19 mouse cellular contexts compared by ENCODE assay signal in the genomic region with DNA sequence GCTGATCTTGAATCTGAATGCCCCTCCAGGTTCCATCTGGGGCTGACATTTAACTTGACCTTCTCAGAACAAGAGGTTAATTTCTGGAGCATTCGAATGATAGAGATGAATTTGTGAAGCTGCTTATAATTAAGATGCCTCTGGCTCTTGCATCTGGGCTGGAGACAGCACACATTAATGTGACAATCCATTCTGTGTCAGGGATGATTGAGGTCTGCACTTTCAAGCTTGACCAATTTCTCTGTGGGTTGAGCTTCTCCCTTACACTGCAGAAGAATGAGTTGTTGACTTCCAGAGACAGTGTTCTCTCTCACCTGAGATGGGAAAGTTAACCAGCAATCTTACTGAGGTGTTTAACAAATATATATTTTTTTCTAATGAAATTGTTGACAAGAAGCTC.
DNase-seq lines count a peak whose midpoint lies in the region; ATAC-seq and TF ChIP-seq lines count a peak whose summit lies in the region.
"Had no signal": no experiment of that assay in that cellular context is flagged by ENCODE, and none has a peak within 500 bp of the region (broad histone marks: within the 10 kb centered on the region; RNA-seq: fewer than 3 reads in every experiment).

No protein-coding gene starts in this region.

- no peak overlapping the region for H3K4me3 ChIP-seq in kidney, embryonic 14.5 days (ENCODE audit: low read length)
- no peak overlapping the region for H3K4me3 ChIP-seq in neural tube, embryonic 12.5 days
- H3K4me3 ChIP-seq: embryonic facial prominence, embryonic 10.5 days; embryonic facial prominence, embryonic 12.5 days; forebrain, embryonic 13.5 days; forebrain, embryonic 15.5 days had no signal

- TF ChIP-seq CTCF in brain, embryonic 14.5 days (IDR thresholded peaks at IDR 0.05; ENCODE audit: borderline replicate concordance, extremely low read depth, insufficient read depth, insufficient read length), result no peak

- no peak overlapping the region for H3K4me2 ChIP-seq in kidney, embryonic 14.5 days (replicated peaks; ENCODE audit: low read depth, low read length)
- H3K4me2 ChIP-seq in neural tube, embryonic 12.5 days (replicated peaks), result no peak overlapping the region
- H3K4me2 ChIP-seq: embryonic facial prominence, embryonic 12.5 days; forebrain, embryonic 13.5 days; forebrain, embryonic 15.5 days had no signal

- H3K9ac ChIP-seq in kidney, embryonic 14.5 days (ENCODE audit: low read depth, low read length), result no peak overlapping the region
- no peak overlapping the region for H3K9ac ChIP-seq in neural tube, embryonic 12.5 days
- H3K9ac ChIP-seq: embryonic facial prominence, embryonic 12.5 days; forebrain, embryonic 13.5 days; forebrain, embryonic 15.5 days had no signal

- peak; percentile 66; the same call in 1 of the 2 replicates for ATAC-seq in kidney, embryonic 14.5 days (ENCODE audit: low FRiP score, low TSS enrichment)
- ATAC-seq in neural tube, embryonic 12.5 days (ENCODE audit: low FRiP score, low read depth), result 0 out of 2 replicates have a peak, but pooled peaks have one; percentile 37
- ATAC-seq in frontal cortex, adult (ENCODE audit: low TSS enrichment), result no peak
- ATAC-seq: forebrain, embryonic 13.5 days; forebrain, embryonic 15.5 days had no signal

- H3K36me3 ChIP-seq in kidney, embryonic 14.5 days (ENCODE audit: control insufficient read depth, insufficient read depth, low read length), result no peaks in the 10 kb centered on the region
- H3K36me3 ChIP-seq in neural tube, embryonic 12.5 days, result no peaks in the 10 kb centered on the region
- H3K36me3 ChIP-seq: embryonic facial prominence, embryonic 10.5 days; embryonic facial prominence, embryonic 12.5 days; forebrain, embryonic 15.5 days had no signal

- no peak for DNase-seq in kidney, postnatal 36 days
- no peak for DNase-seq in neural tube, embryonic 10.5 days (ENCODE audit: extremely low spot score, low spot score)
- DNase-seq in brain, embryonic 14.5 days (ENCODE audit: low read depth), result peak; percentile 3
- DNase-seq in mesoderm, embryonic 11.5 days (ENCODE audit: low read depth, low spot score), result peak; percentile 13
- DNase-seq: adrenal gland, adult 2 months; adrenal gland, postnatal 10 days; adrenal gland, postnatal 25 days; cerebellum, adult 11-12 months; cerebellum, adult 2 months; cerebellum, adult 9-10 months; cerebellum, postnatal 10 days; cerebellum, postnatal 25 days had no signal

- 53% methylated on average over 1 of the region's 1 CpGs for WGBS in kidney, embryonic 14.5 days
- 51% methylated on average over 1 of the region's 1 CpGs for WGBS in neural tube, embryonic 12.5 days

- no peak for TF ChIP-seq POLR2A in brain, embryonic 14.5 days (IDR thresholded peaks at IDR 0.05; ENCODE audit: borderline replicate concordance, extremely low read depth, insufficient read depth, insufficient read length, poor library complexity, severe bottlenecking)

- H3K9me3 ChIP-seq in kidney, embryonic 14.5 days (ENCODE audit: control insufficient read depth, low read length), result no peaks in the 10 kb centered on the region
- H3K9me3 ChIP-seq in neural tube, embryonic 12.5 days, result no peaks in the 10 kb centered on the region
- H3K9me3 ChIP-seq: embryonic facial prominence, embryonic 10.5 days; embryonic facial prominence, embryonic 12.5 days; forebrain, embryonic 13.5 days; forebrain, embryonic 15.5 days had no signal

- H3K27ac ChIP-seq in kidney, embryonic 14.5 days (ENCODE audit: low read depth, low read length), result no peak overlapping the region
- H3K27ac ChIP-seq in neural tube, embryonic 12.5 days, result no peak overlapping the region
- H3K27ac ChIP-seq: embryonic facial prominence, embryonic 10.5 days; embryonic facial prominence, embryonic 12.5 days; forebrain, embryonic 13.5 days; forebrain, embryonic 15.5 days had no signal

- no peaks in the 10 kb centered on the region for H3K27me3 ChIP-seq in kidney, embryonic 14.5 days (ENCODE audit: control insufficient read depth, insufficient read depth, low read length)
- H3K27me3 ChIP-seq in neural tube, embryonic 12.5 days (replicated peaks), result no peaks in the 10 kb centered on the region
- H3K27me3 ChIP-seq: embryonic facial prominence, embryonic 12.5 days; forebrain, embryonic 13.5 days; forebrain, embryonic 15.5 days had no signal

- H3K4me1 ChIP-seq in kidney, embryonic 14.5 days (ENCODE audit: control insufficient read depth, insufficient read depth, low read length), result no peaks in the 10 kb centered on the region
- H3K4me1 ChIP-seq in neural tube, embryonic 12.5 days, result no peaks in the 10 kb centered on the region
- H3K4me1 ChIP-seq: embryonic facial prominence, embryonic 10.5 days; embryonic facial prominence, embryonic 12.5 days; forebrain, embryonic 13.5 days; forebrain, embryonic 15.5 days had no signal

Comparison
In these comparisons a context has a peak if more than half of its experiments do, and no peak if none do; other contexts are left out.
1. DNase-seq: peak in brain, embryonic 14.5 days (single experiment) and mesoderm, embryonic 11.5 days (single experiment); none in kidney, postnatal 36 days (0 of 2) and neural tube, embryonic 10.5 days (single experiment).